Mouse (Mus musculus) thymus, postnatal 36 days (tissue): ENCODE data around the gene Fam208b.
"Not testable (repeated sequence)": the region's sequence is repeated elsewhere in the genome, so short reads cannot be mapped to it uniquely, and the experiment has no call there.

Source experiments
- DNase-seq, 2 experiments: peaks; one replicate each; pipeline ENCODE4 v3.0.0; 2022; ENCODE audit warnings: mixed read lengths in 2 of 2

Fam208b gene

GRCm38 (mm10) chr13:3563130-3563529, 47.8 kb downstream of the Fam208b start:
- DNase-seq = no peak

DNA sequence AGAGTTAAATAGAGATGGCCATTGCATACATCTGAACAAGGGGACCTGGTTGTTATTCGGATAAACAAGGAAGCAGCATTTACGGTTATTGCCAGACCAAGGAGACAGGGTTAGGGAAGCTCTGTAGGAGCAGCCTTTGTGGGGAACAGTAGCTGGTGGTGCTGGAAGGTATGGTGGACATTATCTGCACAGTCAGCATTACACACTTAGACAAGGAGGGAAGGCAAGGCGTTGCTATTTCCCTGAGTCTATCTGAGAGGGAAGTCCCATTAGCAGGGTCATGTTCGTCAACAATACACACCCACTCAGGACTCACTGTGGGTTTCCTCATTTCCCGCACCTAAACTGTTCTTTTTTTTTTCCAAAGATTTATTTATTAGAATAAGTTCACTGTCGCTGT, 63.1 kb downstream of the Fam208b start:
- DNase-seq = no peak

- no peak for DNase-seq
These were observed 63.5 kb downstream of the Fam208b start for GRCm38 (mm10) chr13:3547410-3547809.

DNA sequence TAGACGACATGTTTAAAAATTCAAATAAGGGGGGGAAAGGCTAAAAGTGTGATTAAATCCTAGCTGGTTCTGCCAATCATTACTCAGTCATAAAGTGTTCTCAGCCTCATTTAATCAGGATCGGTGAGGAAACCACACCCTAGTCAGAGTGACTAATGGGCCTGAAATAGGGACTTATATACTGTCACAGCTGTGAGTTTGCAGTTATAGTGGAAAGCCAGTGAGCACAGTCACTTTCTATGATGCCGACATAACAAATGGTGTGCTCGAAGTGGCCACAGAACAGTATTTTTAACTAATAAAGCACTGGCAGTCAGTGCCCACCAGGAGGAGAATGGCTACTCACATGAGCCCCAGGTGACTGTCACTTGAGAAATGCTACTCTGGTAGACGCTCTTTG, 66.0 kb downstream of the Fam208b start:
- DNase-seq = no peak

- DNase-seq = no peak
These were observed 66.6 kb downstream of the Fam208b start for GRCm38 (mm10) chr13:3544077-3544874.

DNA sequence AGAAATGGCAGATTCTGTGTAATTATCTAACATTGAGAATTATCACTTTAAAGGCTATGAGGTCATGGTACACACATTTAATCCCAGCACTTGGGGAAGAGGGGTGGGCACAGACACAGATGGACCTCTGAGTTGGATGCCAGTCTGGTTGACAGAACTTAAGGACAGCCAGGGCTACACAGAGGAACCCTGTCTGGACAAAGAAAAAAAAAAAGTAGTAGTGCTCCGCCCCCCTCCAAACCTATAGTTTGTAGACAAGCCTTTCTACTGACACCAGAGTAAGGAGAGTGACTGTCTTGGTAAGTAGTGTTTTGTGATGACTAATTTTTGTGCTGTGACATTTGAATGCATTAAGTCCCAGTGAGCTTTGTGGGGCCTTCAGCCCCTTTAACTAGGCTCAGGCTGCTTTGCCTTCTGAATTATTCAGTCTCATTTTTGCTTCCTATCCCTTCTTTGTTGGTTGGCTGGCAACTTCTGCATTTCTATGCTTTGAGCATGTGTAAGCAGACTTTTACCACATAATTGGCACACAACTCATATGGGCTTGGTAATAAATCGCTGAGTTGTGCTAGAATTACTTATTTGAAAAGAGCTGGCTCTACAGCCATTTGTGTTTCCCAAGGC, 69.6 kb downstream of the Fam208b start:
- no peak for DNase-seq

DNA sequence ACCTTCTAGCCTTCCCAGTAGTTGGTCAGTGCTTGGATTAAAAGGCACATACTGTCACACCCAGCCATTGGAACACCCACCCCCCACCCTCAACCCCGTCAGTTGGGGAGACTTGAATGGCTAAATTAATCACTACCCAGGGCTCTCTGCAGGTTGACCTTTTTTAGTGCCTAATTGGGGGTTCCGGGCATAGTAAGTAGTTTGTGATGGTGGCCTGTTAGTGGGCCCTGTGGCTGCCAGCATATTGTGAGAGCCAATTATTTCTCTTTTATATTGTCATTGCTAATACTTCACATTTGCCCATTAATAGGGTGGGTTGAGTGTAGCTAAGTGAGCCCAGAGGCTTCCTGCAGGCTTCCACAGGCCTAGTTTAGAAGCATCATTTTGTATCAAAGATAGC, 70.7 kb downstream of the Fam208b start:
- no peak for DNase-seq

DNA sequence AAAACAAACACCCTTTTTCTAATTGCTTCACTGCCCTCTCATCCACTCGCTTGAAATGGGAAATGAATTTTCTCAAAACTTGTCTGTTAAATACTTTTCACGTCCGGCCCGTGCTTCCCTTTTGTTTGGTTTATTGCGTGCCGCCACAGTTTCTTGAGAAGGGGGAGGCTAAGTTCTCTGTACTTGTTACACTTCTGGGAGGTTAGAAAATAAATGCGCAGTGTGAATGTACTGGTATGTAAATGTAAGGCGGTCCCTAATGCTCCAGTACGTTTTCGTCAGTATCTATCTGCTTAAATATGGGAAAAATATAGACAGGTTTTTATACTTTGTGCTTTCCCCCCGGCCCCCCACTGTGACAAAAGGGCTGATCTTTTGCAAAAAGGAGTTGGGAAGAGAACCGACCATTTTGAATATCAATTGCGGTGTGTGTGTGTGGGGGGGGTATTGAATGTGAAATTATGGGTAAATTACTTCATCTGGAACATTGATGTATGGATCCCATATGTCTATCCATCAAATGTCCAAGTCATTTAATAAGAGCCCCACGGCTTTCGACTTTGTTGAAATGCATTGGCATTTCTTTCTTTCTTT, 71.8 kb downstream of the Fam208b start:
- DNase-seq = peak; percentile 9 to 14

DNA sequence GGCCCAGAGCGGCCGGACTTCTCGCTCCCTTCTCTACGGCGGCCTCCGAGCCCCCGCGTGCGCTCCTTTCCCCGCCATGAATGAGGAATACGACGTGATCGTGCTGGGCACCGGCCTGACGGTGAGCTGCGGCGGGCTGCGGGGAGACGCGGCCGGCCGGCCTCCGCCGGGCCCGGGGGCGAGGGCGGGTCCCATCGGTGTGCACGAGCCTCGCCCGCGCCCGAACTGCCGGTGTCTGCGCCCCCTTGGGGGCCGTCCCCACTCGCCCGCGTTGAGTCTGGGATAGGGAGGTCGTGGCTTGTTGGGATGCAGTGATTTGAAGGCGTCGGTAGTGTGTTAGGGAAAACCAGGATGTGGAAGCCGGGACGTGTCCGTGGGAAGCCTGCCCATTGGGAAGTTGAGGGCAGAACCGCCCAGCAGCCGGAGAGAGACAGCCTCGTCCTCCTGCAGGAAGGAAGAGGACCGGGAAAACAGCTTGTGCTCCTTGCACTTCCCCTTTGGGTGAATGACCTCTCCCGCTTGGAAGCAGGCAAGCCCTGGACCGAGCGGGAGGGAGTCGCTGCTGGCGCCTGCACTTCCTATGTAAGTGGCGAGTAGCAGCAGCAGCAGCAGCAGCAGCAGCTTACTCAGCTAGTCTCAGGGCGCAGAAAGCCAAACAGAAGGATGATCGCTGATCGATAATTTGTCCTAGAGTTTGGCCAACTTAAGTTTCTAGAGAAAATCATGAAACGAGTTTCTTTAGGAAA, 72.5 kb downstream of the Fam208b start:
- DNase-seq = peak in 1 of 2 experiments; percentile 44

DNA sequence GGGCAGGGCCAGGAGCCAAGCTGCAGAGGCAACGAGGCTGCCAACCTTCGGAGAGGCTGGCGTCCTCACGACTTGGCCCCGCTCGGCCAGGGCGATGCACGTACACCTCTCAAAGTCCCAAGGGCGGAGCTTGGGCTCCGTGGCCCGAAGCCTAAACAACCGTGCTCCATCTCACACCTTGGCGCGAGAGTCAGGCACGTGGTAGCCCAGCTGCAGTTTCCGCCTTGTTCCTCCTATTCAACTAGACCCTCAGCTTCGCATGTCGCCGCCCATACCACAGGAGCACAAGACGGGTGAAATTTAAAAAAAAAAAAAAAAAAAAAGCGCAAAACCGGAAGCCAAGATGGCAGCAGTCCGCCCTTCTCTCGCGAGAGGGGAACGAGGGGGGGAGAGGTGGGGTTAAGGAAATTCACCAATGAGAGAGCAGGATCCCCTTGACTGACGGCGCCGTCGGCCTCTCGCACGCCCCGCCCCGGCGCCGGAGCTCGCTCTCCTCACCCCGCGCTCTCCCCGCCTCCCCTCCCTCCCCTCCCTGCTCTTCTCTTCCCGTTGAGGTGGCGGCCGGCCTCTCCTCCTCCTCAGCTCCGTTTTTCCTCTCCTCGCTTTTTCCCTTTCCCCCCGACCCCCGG, 73.2 kb downstream of the Fam208b start, which contains the start of gene Gdi2:
Gdi2 (plus strand) TSS at position 470 of the 629 bp plus-strand sequence.
- peak; percentile 96 for DNase-seq

DNA sequence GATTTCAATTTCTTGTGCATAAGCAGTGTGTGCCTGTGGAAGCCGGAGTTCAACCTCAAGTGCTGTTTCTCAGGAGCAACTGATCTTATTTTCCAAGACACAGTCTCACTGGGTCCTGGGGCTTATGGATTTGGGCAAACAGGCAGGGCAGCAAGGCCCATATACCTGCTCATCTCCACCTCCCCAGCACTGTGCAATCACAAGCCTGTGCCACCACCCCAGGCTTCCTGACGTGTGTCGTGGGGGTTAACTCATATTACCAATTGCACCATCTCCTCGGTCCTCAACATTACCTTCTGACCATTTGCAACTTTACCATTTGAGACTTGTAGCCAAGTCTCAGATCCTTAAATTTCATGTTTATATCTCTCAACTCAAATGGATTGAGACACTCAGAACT, 76.8 kb downstream of the Fam208b start:
- no peak for DNase-seq

DNA sequence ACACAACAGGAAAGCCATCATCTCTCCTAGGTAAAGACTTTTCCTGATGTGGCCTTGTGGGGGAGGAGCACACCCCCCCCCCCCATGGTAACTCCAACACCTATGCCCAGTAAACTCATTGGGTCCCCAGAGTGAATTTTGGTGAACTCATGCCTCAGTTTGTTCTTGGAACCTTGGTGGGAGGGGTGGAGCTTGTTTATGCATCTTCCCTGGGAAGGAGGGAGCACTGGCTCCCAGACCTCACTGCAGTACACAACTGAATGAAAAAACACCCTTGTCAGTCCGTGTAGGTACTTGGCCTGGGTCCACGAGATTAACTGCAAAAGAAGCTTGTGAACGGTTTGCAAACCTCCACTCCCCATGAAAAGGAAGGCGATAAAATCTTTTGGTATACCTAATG, 78.5 kb downstream of the Fam208b start:
- DNase-seq = no peak

GRCm38 (mm10) chr13:3531692-3532320, 79.1 kb downstream of the Fam208b start:
- no peak for DNase-seq

GRCm38 (mm10) chr13:3531176-3531575, 79.7 kb downstream of the Fam208b start:
- DNase-seq = not testable (repeated sequence)

GRCm38 (mm10) chr13:3530451-3530850, 80.5 kb downstream of the Fam208b start:
- DNase-seq = no peak

GRCm38 (mm10) chr13:3526328-3526727, 84.6 kb downstream of the Fam208b start:
- DNase-seq = peak; percentile 20 to 36

DNA sequence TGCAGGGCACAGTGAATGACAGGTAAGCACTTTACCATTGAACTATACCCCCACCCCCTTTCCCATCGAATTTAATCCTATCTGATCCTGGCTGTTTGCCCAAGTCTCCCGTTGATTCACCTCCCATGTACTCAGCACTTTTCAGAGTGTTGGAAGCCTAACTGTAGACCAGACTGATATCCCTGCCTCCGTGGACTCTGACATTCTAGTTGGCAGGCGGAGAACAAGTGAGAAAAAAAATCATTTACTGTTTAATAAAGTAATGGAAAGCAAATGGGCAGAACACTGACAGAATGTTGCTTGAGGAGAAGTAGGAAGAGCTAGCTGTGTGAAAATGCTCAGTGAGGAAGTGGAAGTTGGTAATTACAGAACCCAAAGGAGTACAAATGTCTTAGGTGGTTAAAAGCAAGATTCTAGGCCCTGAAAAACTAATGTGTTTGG, 85.3 kb downstream of the Fam208b start:
- DNase-seq = no peak

DNA sequence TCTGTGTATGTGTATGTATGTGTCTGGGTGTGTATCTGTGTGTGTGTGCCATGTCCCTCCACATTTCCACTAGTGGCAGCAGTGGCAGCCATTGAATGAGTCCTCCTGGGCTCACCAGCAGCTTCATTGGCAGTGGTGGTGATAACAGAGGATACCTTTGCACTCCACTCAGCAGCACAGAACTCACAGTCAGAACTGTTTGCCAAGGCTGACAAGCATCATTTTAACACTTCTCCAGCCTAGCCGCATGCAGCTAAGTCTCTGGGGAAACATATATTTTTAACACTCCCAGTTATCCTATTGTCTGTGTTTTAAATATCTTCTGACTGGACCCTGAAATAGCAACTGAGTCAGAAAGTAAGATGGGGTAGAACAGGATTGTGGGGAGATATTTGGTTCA, 87.0 kb downstream of the Fam208b start:
- DNase-seq = no peak

GRCm38 (mm10) chr13:3523459-3523858, 87.4 kb downstream of the Fam208b start:
- DNase-seq = no peak

DNA sequence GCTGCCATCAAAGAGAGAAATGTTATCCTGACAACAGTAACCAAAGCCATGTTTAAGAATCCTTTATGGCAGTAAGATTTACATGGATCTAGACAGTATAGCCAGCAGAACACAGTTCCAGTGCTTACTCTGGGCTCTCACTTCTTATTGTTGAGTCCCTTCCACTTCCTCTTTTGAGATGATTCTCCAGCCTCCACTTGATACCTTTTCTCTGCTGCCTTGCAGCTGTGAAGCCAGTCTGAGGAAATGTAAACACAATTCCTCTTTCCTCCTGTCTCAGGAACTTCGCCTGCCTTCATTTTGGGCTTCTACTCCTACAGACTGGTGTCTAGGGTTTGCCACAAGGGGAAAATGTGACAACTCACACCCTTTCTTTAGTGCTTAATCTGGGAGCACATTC, 90.9 kb downstream of the Fam208b start:
- not testable (repeated sequence) for DNase-seq

DNA sequence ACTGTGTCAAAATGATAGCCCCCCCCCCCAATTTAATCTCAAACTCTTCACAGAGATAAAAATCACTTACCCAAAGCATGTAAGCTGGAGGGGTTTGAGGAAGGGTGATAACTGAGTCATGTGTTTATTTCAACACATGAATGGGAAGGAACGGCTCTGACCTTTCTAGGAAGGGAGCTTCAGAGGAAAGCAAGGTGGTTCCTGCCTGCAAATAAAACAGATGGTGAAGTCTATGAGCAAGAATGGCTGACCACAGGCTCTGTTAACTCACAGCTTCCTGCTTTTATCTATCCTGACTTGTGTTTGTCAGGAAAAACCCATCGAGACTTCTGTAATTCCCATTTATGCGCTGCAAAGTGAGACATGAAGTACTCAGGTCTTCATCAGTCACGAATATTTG, 91.6 kb downstream of the Fam208b start:
- DNase-seq = not testable (repeated sequence)
